Mouse (Mus musculus) cerebellum, adult 2 months (tissue): Measurements from ENCODE around the gene Gm17359.

Experiments used
- CTCF ChIP-seq: fragments of 200-500 bp; IDR thresholded peaks from 2 replicates; pipeline ENCODE4 v1.5.1; 2011; ENCODE audit warnings: low read depth, mild to moderate bottlenecking, control low read depth, low read length, moderate library complexity, borderline replicate concordance; ENCODE audit not compliant: insufficient read depth
- POLR2A ChIP-seq: fragments of 200-500 bp; IDR thresholded peaks from 2 replicates; pipeline ENCODE4 v1.6.1; 2011; ENCODE audit warnings: low read length, control low read depth, borderline replicate concordance; ENCODE audit not compliant: insufficient read depth

GRCm38 (mm10) chr3:79484286-79485063 lies 148.0 kb downstream of the Gm17359 start:
- TF ChIP-seq CTCF (no peak), POLR2A (no peak)
